Mouse (Mus musculus): ENCODE data around the gene Olfr630.
"Not testable (repeated sequence)": the region's sequence is repeated elsewhere in the genome, so short reads cannot be mapped to it uniquely, and the experiment has no call there.

DNA sequence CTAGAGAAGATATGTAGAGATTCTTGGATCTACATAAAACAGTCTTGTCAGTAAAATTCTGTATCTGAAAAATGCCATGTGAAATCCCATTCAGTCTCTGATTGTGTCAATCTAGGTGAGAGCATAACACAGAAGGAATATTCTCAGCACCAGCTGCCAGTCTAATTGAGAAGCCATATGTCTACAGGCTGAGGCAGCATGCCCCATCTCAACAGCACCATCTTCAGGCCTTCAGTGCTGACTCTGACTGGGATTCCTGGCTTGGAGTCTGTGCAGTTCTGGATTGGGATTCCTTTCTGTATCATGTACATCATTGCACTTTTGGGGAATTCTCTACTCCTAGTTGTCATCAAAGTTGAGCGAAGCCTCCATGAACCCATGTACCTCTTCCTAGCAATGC lies 40.7 kb downstream of the Olfr630 start:
- TF ChIP-seq CHD2 (IDR thresholded peaks at IDR 0.05; ENCODE audit: low read depth, low read length); MAFK (IDR thresholded peaks at IDR 0.05; ENCODE audit: insufficient read depth, low read depth, low read length); ZC3H11A (IDR thresholded peaks at IDR 0.05; ENCODE audit: borderline replicate concordance, low read depth, low read length); HCFC1 (IDR thresholded peaks at IDR 0.05; ENCODE audit: borderline replicate concordance, insufficient read depth, low read length); ZNF384 (IDR thresholded peaks at IDR 0.05; ENCODE audit: low read depth, low read length): not testable (repeated sequence)
